Mouse (Mus musculus) ES-Bruce4 (cell line): Measurements from ENCODE around the gene Hfe2.

Experiments used
- CTCF ChIP-seq: IDR thresholded peaks from one replicate; pipeline ENCODE4 v1.8.1; 2011; ENCODE audit warnings: low read depth, low read length
- EP300 ChIP-seq: IDR thresholded peaks from 2 replicates; pipeline ENCODE4 v1.6.1; 2011; ENCODE audit warnings: low read depth, low read length; ENCODE audit not compliant: insufficient read depth
- POLR2A ChIP-seq: IDR thresholded peaks from one replicate; pipeline ENCODE4 v1.8.1; 2011; ENCODE audit warnings: low read length; ENCODE audit not compliant: insufficient read depth

- TF ChIP-seq CTCF (no peak), POLR2A (no peak), EP300 (no peak)
Measured at GRCm38 (mm10) chr3:96477558-96477957, 47.4 kb upstream of the Hfe2 start.
